Mouse (Mus musculus): ENCODE measurements at regions not wholly inside any gene's neighbourhood (a gene's known extent, or its start where the extent isn't known, plus 50 kb on each side); places are given as distances from the start of the nearest gene placed in this dataset.

- no peaks in the 10 kb centered on the region for H3K4me1 ChIP-seq
- no peaks in the 10 kb centered on the region for H3K27me3 ChIP-seq
- H3K27ac ChIP-seq (replicated peaks): no peak overlapping the region
- no peak overlapping the region for H3K4me2 ChIP-seq (replicated peaks)
- 83% methylated on average over 1 of the region's 1 CpGs for WGBS
- H3K36me3 ChIP-seq: no peaks in the 10 kb centered on the region
- H3K9ac ChIP-seq (replicated peaks): no peak overlapping the region
- no peaks in the 10 kb centered on the region for H3K9me3 ChIP-seq
- ATAC-seq (ENCODE audit: low FRiP score, low read depth): no peak
- H3K4me3 ChIP-seq: no peak overlapping the region
These were observed 816.0 kb upstream of the Lcorl start for GRCm38 (mm10) chr5:46673413-46673812.

GRCm38 (mm10) chr5:46670484-46670883 lies 813.1 kb upstream of the Lcorl start:
- Histone ChIP-seq H3K4me2 (replicated peaks) (no peak overlapping the region), H3K4me1 (no peaks in the 10 kb centered on the region), H3K36me3 (no peaks in the 10 kb centered on the region), H3K9ac (replicated peaks) (no peak overlapping the region), H3K9me3 (no peaks in the 10 kb centered on the region), H3K27ac (replicated peaks) (no peak overlapping the region), H3K4me3 (no peak overlapping the region), H3K27me3 (no peaks in the 10 kb centered on the region)
- no peak for ATAC-seq (ENCODE audit: low FRiP score, low read depth)
- WGBS: 59% methylated on average over 2 of the region's 2 CpGs

- no peak overlapping the region for H3K4me3 ChIP-seq
- no peaks in the 10 kb centered on the region for H3K36me3 ChIP-seq
- 31% methylated on average over 3 of the region's 3 CpGs for WGBS
- H3K4me2 ChIP-seq (replicated peaks): no peak overlapping the region
- H3K27me3 ChIP-seq: no peaks in the 10 kb centered on the region
- H3K4me1 ChIP-seq: no peaks in the 10 kb centered on the region
- no peaks in the 10 kb centered on the region for H3K9me3 ChIP-seq
- H3K27ac ChIP-seq (replicated peaks): no peak overlapping the region
- no peak overlapping the region for H3K9ac ChIP-seq (replicated peaks)
- no peak for ATAC-seq (ENCODE audit: low FRiP score, low read depth)
These were observed 808.8 kb upstream of the Lcorl start for GRCm38 (mm10) chr5:46666250-46666649.

- Histone ChIP-seq H3K4me2 (replicated peaks) (no peak overlapping the region), H3K4me3 (no peak overlapping the region), H3K27ac (replicated peaks) (no peak overlapping the region), H3K9ac (replicated peaks) (no peak overlapping the region), H3K27me3 (no peaks in the 10 kb centered on the region), H3K4me1 (no peaks in the 10 kb centered on the region), H3K36me3 (no peaks in the 10 kb centered on the region), H3K9me3 (no peaks in the 10 kb centered on the region)
- ATAC-seq (ENCODE audit: low FRiP score, low read depth): no peak
These were observed 799.6 kb upstream of the Lcorl start for GRCm38 (mm10) chr5:46657065-46657464.

GRCm38 (mm10) chr5:46654189-46654588 lies 796.8 kb upstream of the Lcorl start:
- Histone ChIP-seq H3K9ac (replicated peaks) (no peak overlapping the region), H3K4me2 (replicated peaks) (no peak overlapping the region), H3K36me3 (no peaks in the 10 kb centered on the region), H3K4me3 (no peak overlapping the region), H3K27me3 (no peaks in the 10 kb centered on the region), H3K4me1 (no peaks in the 10 kb centered on the region), H3K9me3 (no peaks in the 10 kb centered on the region), H3K27ac (replicated peaks) (no peak overlapping the region)
- ATAC-seq (ENCODE audit: low FRiP score, low read depth): no peak
- 93% methylated on average over 1 of the region's 1 CpGs for WGBS

- no peaks in the 10 kb centered on the region for H3K27me3 ChIP-seq
- no peaks in the 10 kb centered on the region for H3K4me1 ChIP-seq
- WGBS: 72% methylated on average over 2 of the region's 2 CpGs
- no peak overlapping the region for H3K4me3 ChIP-seq
- H3K36me3 ChIP-seq: no peaks in the 10 kb centered on the region
- ATAC-seq (ENCODE audit: low FRiP score, low read depth): no peak
- H3K9me3 ChIP-seq: no peaks in the 10 kb centered on the region
- H3K4me2 ChIP-seq (replicated peaks): no peak overlapping the region
- H3K9ac ChIP-seq (replicated peaks): no peak overlapping the region
- no peak overlapping the region for H3K27ac ChIP-seq (replicated peaks)
These were observed 785.6 kb upstream of the Lcorl start for GRCm38 (mm10) chr5:46643009-46643408.

- Histone ChIP-seq H3K27ac (replicated peaks) (no peak overlapping the region), H3K27me3 (no peaks in the 10 kb centered on the region), H3K4me2 (replicated peaks) (no peak overlapping the region), H3K36me3 (no peaks in the 10 kb centered on the region), H3K9me3 (no peaks in the 10 kb centered on the region), H3K4me3 (no peak overlapping the region), H3K9ac (replicated peaks) (no peak overlapping the region), H3K4me1 (no peaks in the 10 kb centered on the region)
- no peak for ATAC-seq (ENCODE audit: low FRiP score, low read depth)
These were observed 777.8 kb upstream of the Lcorl start for GRCm38 (mm10) chr5:46635116-46635668.

All from midbrain, embryonic 12.5 days (tissue).